In genomic region chr19:43440768-43441660, GRCm38 (mm10) we compare ENCODE assay signal across 9 mouse cellular contexts. TPM values are rescaled to one million over a fixed set of nuclear protein-coding genes. Genes with fewer than 3 reads are reported as not detected.
A peak's percentile ranks its signal among the peaks of the same experiment; 100 is the strongest.
DNase-seq lines count a peak whose midpoint lies in the region; ATAC-seq and TF ChIP-seq lines count a peak whose summit lies in the region.
"Had no signal": no experiment of that assay in that cellular context is flagged by ENCODE, and none has a peak within 500 bp of the region (broad histone marks: within the 10 kb centered on the region; RNA-seq: fewer than 3 reads in every experiment).

No protein-coding gene starts in this region.

- TF ChIP-seq CTCF in bone marrow, adult 2 months (IDR thresholded peaks at IDR 0.05; ENCODE audit: control insufficient read depth, insufficient read depth, low read length): no peak

- H3K27ac ChIP-seq in bone marrow, adult 2 months (ENCODE audit: control insufficient read depth, insufficient read depth, low read depth, low read length, poor library complexity): peak overlapping the region; percentile 39; the same call in 1 of the 2 replicates
- H3K27ac ChIP-seq in embryonic facial prominence, embryonic 15.5 days (replicated peaks): peak overlapping the region; percentile 60
- peak overlapping the region; percentile 68 for H3K27ac ChIP-seq in hindbrain, embryonic 12.5 days

- H3K9ac ChIP-seq in embryonic facial prominence, embryonic 15.5 days: peak overlapping the region; percentile 40
- H3K9ac ChIP-seq in hindbrain, embryonic 12.5 days: peak overlapping the region; percentile 75

- ATAC-seq in embryonic facial prominence, embryonic 15.5 days (ENCODE audit: insufficient number of reproducible peaks, low FRiP score, low TSS enrichment, low read depth): peak; percentile 50
- ATAC-seq in hindbrain, embryonic 12.5 days (ENCODE audit: low FRiP score): peak; percentile 76

- peak; percentile 39 for DNase-seq in adrenal gland, adult 2 months
- DNase-seq in adrenal gland, adult 8-10 months: no peak
- peak; percentile 31 to 55 for DNase-seq in layer of hippocampus, postnatal 25 days (ENCODE audit: extremely low spot score in 1 of 2, low spot score in 1 of 2)
- peak; percentile 68 for DNase-seq in neural tube, embryonic 10.5 days (ENCODE audit: extremely low spot score, low spot score)
- peak; percentile 54 to 62 for DNase-seq in thymus, postnatal 36 days

- H3K4me1 ChIP-seq in bone marrow, adult 2 months (ENCODE audit: control insufficient read depth, insufficient read depth, low read length): no peaks in the 10 kb centered on the region
- H3K4me1 ChIP-seq in embryonic facial prominence, embryonic 15.5 days: peaks cover 20% of the 10 kb centered on the region
- H3K4me1 ChIP-seq in hindbrain, embryonic 12.5 days: peaks cover 13% of the 10 kb centered on the region; the same call in 1 of the 2 replicates

- H3K9me3 ChIP-seq in embryonic facial prominence, embryonic 15.5 days (replicated peaks): 0 out of 2 replicates have a peak, but pooled peaks cover 3% of the 10 kb centered on the region
- peaks cover 6% of the 10 kb centered on the region; the same call in 1 of the 2 replicates for H3K9me3 ChIP-seq in hindbrain, embryonic 12.5 days (replicated peaks)

- no peak overlapping the region for H3K4me3 ChIP-seq in bone marrow, adult 2 months (replicated peaks; ENCODE audit: control insufficient read depth, low read depth, low read length)
- H3K4me3 ChIP-seq in embryonic facial prominence, embryonic 15.5 days (replicated peaks): peak overlapping the region; percentile 66
- peak overlapping the region; percentile 82 for H3K4me3 ChIP-seq in hindbrain, embryonic 12.5 days

- H3K4me2 ChIP-seq in embryonic facial prominence, embryonic 15.5 days (replicated peaks): peak overlapping the region; percentile 100
- H3K4me2 ChIP-seq in hindbrain, embryonic 12.5 days (replicated peaks): peak overlapping the region; percentile 100

- WGBS in bone marrow, adult 2 months: 1% methylated on average over 106 of the region's 118 CpGs
- under 1% methylated on average over 92 of the region's 118 CpGs for WGBS in embryonic facial prominence, embryonic 15.5 days
- under 1% methylated on average over 87 of the region's 118 CpGs for WGBS in hindbrain, embryonic 12.5 days

- H3K27me3 ChIP-seq in embryonic facial prominence, embryonic 15.5 days: peaks cover 27% of the 10 kb centered on the region
- peaks cover 44% of the 10 kb centered on the region for H3K27me3 ChIP-seq in hindbrain, embryonic 12.5 days

- no peaks in the 10 kb centered on the region for H3K36me3 ChIP-seq in embryonic facial prominence, embryonic 15.5 days
- H3K36me3 ChIP-seq in hindbrain, embryonic 12.5 days: no peaks in the 10 kb centered on the region

- TF ChIP-seq POLR2A in bone marrow, adult 2 months (IDR thresholded peaks at IDR 0.05; ENCODE audit: borderline replicate concordance, control insufficient read depth, low read depth, low read length): no peak

RNA-seq across cellular contexts. Expression of gene Cnnm1, which starts 0.8 kb away (rescaled TPM):
- total RNA-seq in adrenal gland, adult 2 months (2021): under 1 TPM; 0.29 to 0.48 TPM
- polyA plus RNA-seq in adrenal gland, adult 2 months (2012; rRNA removed): 0.09 and 0.16 TPM in 2 replicates
- total RNA-seq in adrenal gland, adult 8-10 months (2022): under 1 TPM; 0.45 to 0.65 (median 0.60) TPM
- 1.4 and 3.6 TPM in 2 replicates for polyA plus RNA-seq in bone marrow, adult 2 months (2011; ENCODE audit: insufficient read depth, insufficient read length, low replicate concordance, missing spikeins)
- polyA plus RNA-seq in embryonic facial prominence, embryonic 15.5 days (2015; fragmentation: Nextera tagmentation; extraction: Ambion mirVana): 3.1 and 3.5 TPM in 2 replicates
- 0.66 and 0.67 TPM in 2 replicates for polyA plus RNA-seq in hindbrain, embryonic 12.5 days (2016; fragmentation: Nextera tagmentation; extraction: Ambion mirVana)
- 100 to 1,000 TPM in 1 of 2 experiments, 10 to 100 TPM in 1; 94.0 to 102 TPM for total RNA-seq in layer of hippocampus, postnatal 25 days (2021)
- total RNA-seq: hematopoietic stem cell, adult 5-6 weeks had no signal

RNA-seq across cellular contexts. Expression of gene Hpse2, which starts 52.9 kb away (rescaled TPM):
- total RNA-seq in adrenal gland, adult 2 months (2021): not detected
- polyA plus RNA-seq in adrenal gland, adult 2 months (2012; rRNA removed): not detected in 2 replicates
- not detected for total RNA-seq in adrenal gland, adult 8-10 months (2022)
- polyA plus RNA-seq in bone marrow, adult 2 months (2011; ENCODE audit: insufficient read depth, insufficient read length, low replicate concordance, missing spikeins): not detected in 2 replicates
- 16.1 and 19.1 TPM in 2 replicates for polyA plus RNA-seq in embryonic facial prominence, embryonic 15.5 days (2015; fragmentation: Nextera tagmentation; extraction: Ambion mirVana)
- polyA plus RNA-seq in hindbrain, embryonic 12.5 days (2016; fragmentation: Nextera tagmentation; extraction: Ambion mirVana): 1.3 and 1.6 TPM in 2 replicates
- total RNA-seq in layer of hippocampus, postnatal 25 days (2021): under 1 TPM; 0.25 to 0.28 TPM
